8 mouse cellular contexts compared by ENCODE assay signal in genomic region chr13:113864893-113865292, GRCm38 (mm10).
DNase-seq lines count a peak whose midpoint lies in the region; ATAC-seq and TF ChIP-seq lines count a peak whose summit lies in the region.

No protein-coding gene starts in this region.

- peak; percentile 72 for TF ChIP-seq CTCF in cerebellum, adult 2 months (IDR thresholded peaks at IDR 0.05; ENCODE audit: borderline replicate concordance, insufficient read depth, low read depth, low read length)
- TF ChIP-seq CTCF in small intestine, adult 2 months (IDR thresholded peaks at IDR 0.05; ENCODE audit: extremely low read depth, insufficient read length, insufficient replicate concordance, low read depth, low read length) = peak; percentile 67; the same call in 1 of the 2 replicates

- no peak overlapping the region for H3K4me3 ChIP-seq in cerebellum, adult 2 months (replicated peaks; ENCODE audit: insufficient read depth, low read depth, low read length)
- no peak overlapping the region for H3K4me3 ChIP-seq in embryonic facial prominence, embryonic 11.5 days (ENCODE audit: low read depth, low read length)
- H3K4me3 ChIP-seq in small intestine, adult 2 months (ENCODE audit: low read depth, low read length) = no peak overlapping the region

- no peak for TF ChIP-seq POLR2A in cerebellum, adult 2 months (IDR thresholded peaks at IDR 0.05; ENCODE audit: borderline replicate concordance, insufficient read depth, low read length)
- no peak for TF ChIP-seq POLR2A in small intestine, adult 2 months (IDR thresholded peaks at IDR 0.05; ENCODE audit: low read depth, low read length)

- DNase-seq in cerebellum, adult 2 months = peak in 1 of 2 experiments; percentile 44
- no peak for DNase-seq in cerebellum, adult 11-12 months
- peak; percentile 91 for DNase-seq in ZHBTc4 (ENCODE audit: low read depth, low spot score)
- peak; percentile 83 for DNase-seq in embryonic facial prominence, embryonic 11.5 days (ENCODE audit: low spot score)
- DNase-seq in heart, postnatal 36 days = peak; percentile 56 to 81
- DNase-seq in left cerebral cortex, adult 11 months (ENCODE audit: low spot score) = peak; percentile 53
- DNase-seq in lung, postnatal 4 days = peak; percentile 65 to 77

- H3K27me3 ChIP-seq in cerebellum, adult 2 months (ENCODE audit: control insufficient read depth, insufficient read depth, low read length) = no peaks in the 10 kb centered on the region
- H3K27me3 ChIP-seq in embryonic facial prominence, embryonic 11.5 days (ENCODE audit: control insufficient read depth, insufficient read depth, low read length) = no peaks in the 10 kb centered on the region
- no peaks in the 10 kb centered on the region for H3K27me3 ChIP-seq in small intestine, adult 2 months (ENCODE audit: control insufficient read depth, insufficient read depth, low read length)

- H3K36me3 ChIP-seq in embryonic facial prominence, embryonic 11.5 days (replicated peaks; ENCODE audit: control insufficient read depth, insufficient read depth, low read depth, low read length) = no peaks in the 10 kb centered on the region
- H3K36me3 ChIP-seq in small intestine, adult 2 months (ENCODE audit: control insufficient read depth, insufficient read depth, low read length) = no peaks in the 10 kb centered on the region

- H3K9me3 ChIP-seq in embryonic facial prominence, embryonic 11.5 days (replicated peaks; ENCODE audit: control insufficient read depth, low read length) = no peaks in the 10 kb centered on the region

- H3K27ac ChIP-seq in cerebellum, adult 2 months (ENCODE audit: insufficient read depth, low read length) = no peak overlapping the region
- no peak overlapping the region for H3K27ac ChIP-seq in embryonic facial prominence, embryonic 11.5 days (replicated peaks; ENCODE audit: low read depth, low read length)
- no peak overlapping the region for H3K27ac ChIP-seq in small intestine, adult 2 months (ENCODE audit: insufficient read depth, low read depth, low read length)

- 63% methylated on average over 1 of the region's 1 CpGs for WGBS in cerebellum, adult 2 months
- 50% methylated on average over 1 of the region's 1 CpGs for WGBS in embryonic facial prominence, embryonic 11.5 days
- WGBS in small intestine, adult 2 months = 71% methylated on average over 1 of the region's 1 CpGs

- H3K4me2 ChIP-seq in embryonic facial prominence, embryonic 11.5 days (ENCODE audit: low read depth, low read length) = no peak overlapping the region

- peaks cover 4% of the 10 kb centered on the region for H3K4me1 ChIP-seq in cerebellum, adult 2 months (ENCODE audit: control insufficient read depth, insufficient read depth, low read length)
- H3K4me1 ChIP-seq in embryonic facial prominence, embryonic 11.5 days (ENCODE audit: control insufficient read depth, insufficient read depth, low read length) = no peaks in the 10 kb centered on the region
- H3K4me1 ChIP-seq in small intestine, adult 2 months (ENCODE audit: control insufficient read depth, insufficient read depth, insufficient read length, low read length) = no peaks in the 10 kb centered on the region

- intact Hi-C loops in heart, postnatal 36 days (cut with DNase I) = loop anchor here (1.0 to 10.0 kb wide), 5 partner anchors 71 to 820 kb away; partner anchors contain the start of genes Arl15 and Gpx8

- ATAC-seq in embryonic facial prominence, embryonic 11.5 days (replicated peaks; ENCODE audit: insufficient number of reproducible peaks, low FRiP score, low TSS enrichment, low read depth) = 0 out of 2 replicates have a peak, but pooled peaks have one; percentile 3

- H3K9ac ChIP-seq in embryonic facial prominence, embryonic 11.5 days (replicated peaks; ENCODE audit: low read length) = no peak overlapping the region
